Mouse (Mus musculus): ENCODE results near the gene Rad23b. TPM values are rescaled to one million over a fixed set of nuclear protein-coding genes. Genes with fewer than 3 reads are reported as not detected.
"Not testable (repeated sequence)": the region's sequence is repeated elsewhere in the genome, so short reads cannot be mapped to it uniquely, and the experiment has no call there.

Rad23b gene
- polyA plus RNA-seq, 1 experiment = 307 TPM

DNA sequence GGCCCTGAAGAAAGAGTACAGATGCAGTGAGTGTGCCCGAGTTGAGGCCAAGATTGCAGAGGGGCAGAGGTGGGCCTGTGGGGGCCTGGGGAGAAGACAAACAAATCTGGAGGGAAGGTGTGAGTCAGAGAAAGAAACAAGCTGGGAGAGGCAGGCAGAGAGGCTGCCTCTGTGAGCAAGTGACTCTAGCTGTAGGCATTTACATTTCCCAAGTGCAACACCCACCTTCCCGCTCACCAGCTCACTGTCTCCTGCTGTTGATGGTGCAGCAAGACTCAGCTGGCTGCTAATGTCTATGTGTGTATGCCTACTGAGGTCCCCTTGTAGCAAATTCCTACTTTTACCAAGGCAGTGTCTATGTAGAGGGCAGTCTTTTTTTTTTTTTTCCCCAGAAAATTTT, 58.2 kb downstream of the Rad23b start:
- H3K9ac ChIP-seq (ENCODE audit: low read depth, poor library complexity, severe bottlenecking) = no peak overlapping the region
- no peak overlapping the region for H3K27ac ChIP-seq (ENCODE audit: insufficient read depth, low read length)
- TF ChIP-seq CTCF (IDR thresholded peaks at IDR 0.05; ENCODE audit: low read depth, low read length) (no peak), EP300 (IDR thresholded peaks at IDR 0.05; ENCODE audit: insufficient read depth, low read depth, low read length) (no peak), POLR2A (IDR thresholded peaks at IDR 0.05; ENCODE audit: insufficient read depth, low read length) (no peak)
- H3K36me3 ChIP-seq (ENCODE audit: control insufficient read depth, insufficient read depth, low read length, poor library complexity, severe bottlenecking) = no peaks in the 10 kb centered on the region
- H3K4me3 ChIP-seq (ENCODE audit: low read depth, low read length) = no peak overlapping the region
- no peaks in the 10 kb centered on the region for H3K9me3 ChIP-seq (replicated peaks; ENCODE audit: control insufficient read depth, insufficient read depth, low read length, poor library complexity, severe bottlenecking)
- H3K4me1 ChIP-seq (ENCODE audit: control insufficient read depth, insufficient read depth, low read length) = no peaks in the 10 kb centered on the region
- H3K27me3 ChIP-seq (ENCODE audit: control insufficient read depth, insufficient read depth, low read length, poor library complexity, severe bottlenecking) = no peaks in the 10 kb centered on the region

GRCm38 (mm10) chr4:55409025-55409424, 59.2 kb downstream of the Rad23b start:
- no peaks in the 10 kb centered on the region for H3K4me1 ChIP-seq (ENCODE audit: control insufficient read depth, insufficient read depth, low read length)
- no peaks in the 10 kb centered on the region for H3K36me3 ChIP-seq (ENCODE audit: control insufficient read depth, insufficient read depth, low read length, poor library complexity, severe bottlenecking)
- H3K27me3 ChIP-seq (ENCODE audit: control insufficient read depth, insufficient read depth, low read length, poor library complexity, severe bottlenecking) = no peaks in the 10 kb centered on the region
- H3K9me3 ChIP-seq (replicated peaks; ENCODE audit: control insufficient read depth, insufficient read depth, low read length, poor library complexity, severe bottlenecking) = no peaks in the 10 kb centered on the region
- H3K27ac ChIP-seq (ENCODE audit: insufficient read depth, low read length) = no peak overlapping the region
- no peak overlapping the region for H3K4me3 ChIP-seq (ENCODE audit: low read depth, low read length)
- H3K9ac ChIP-seq (ENCODE audit: low read depth, poor library complexity, severe bottlenecking) = no peak overlapping the region
- TF ChIP-seq CTCF (IDR thresholded peaks at IDR 0.05; ENCODE audit: low read depth, low read length) (peak; percentile 35), POLR2A (IDR thresholded peaks at IDR 0.05; ENCODE audit: insufficient read depth, low read length) (no peak)

GRCm38 (mm10) chr4:55409578-55410224, 59.9 kb downstream of the Rad23b start:
- not testable (repeated sequence) for H3K9me3 ChIP-seq (replicated peaks; ENCODE audit: control insufficient read depth, insufficient read depth, low read length, poor library complexity, severe bottlenecking); H3K9ac ChIP-seq (ENCODE audit: low read depth, poor library complexity, severe bottlenecking); H3K4me1 ChIP-seq (ENCODE audit: control insufficient read depth, insufficient read depth, low read length); H3K4me3 ChIP-seq (ENCODE audit: low read depth, low read length); H3K36me3 ChIP-seq (ENCODE audit: control insufficient read depth, insufficient read depth, low read length, poor library complexity, severe bottlenecking); H3K27me3 ChIP-seq (ENCODE audit: control insufficient read depth, insufficient read depth, low read length, poor library complexity, severe bottlenecking); H3K27ac ChIP-seq (ENCODE audit: insufficient read depth, low read length)

- Histone ChIP-seq H3K27me3 (ENCODE audit: control insufficient read depth, insufficient read depth, low read length, poor library complexity, severe bottlenecking) (no peaks in the 10 kb centered on the region), H3K4me1 (ENCODE audit: control insufficient read depth, insufficient read depth, low read length) (no peaks in the 10 kb centered on the region), H3K4me3 (ENCODE audit: low read depth, low read length) (no peak overlapping the region), H3K9ac (ENCODE audit: low read depth, poor library complexity, severe bottlenecking) (no peak overlapping the region), H3K9me3 (replicated peaks; ENCODE audit: control insufficient read depth, insufficient read depth, low read length, poor library complexity, severe bottlenecking) (0 out of 2 replicates have a peak, but pooled peaks cover 3% of the 10 kb centered on the region), H3K27ac (ENCODE audit: insufficient read depth, low read length) (no peak overlapping the region), H3K36me3 (ENCODE audit: control insufficient read depth, insufficient read depth, low read length, poor library complexity, severe bottlenecking) (no peaks in the 10 kb centered on the region)
- TF ChIP-seq CTCF (IDR thresholded peaks at IDR 0.05; ENCODE audit: low read depth, low read length) = no peak
- no peak for TF ChIP-seq POLR2A (IDR thresholded peaks at IDR 0.05; ENCODE audit: insufficient read depth, low read length)
- no peak for TF ChIP-seq EP300 (IDR thresholded peaks at IDR 0.05; ENCODE audit: insufficient read depth, low read depth, low read length)
These were observed 66.0 kb downstream of the Rad23b start for GRCm38 (mm10) chr4:55415864-55416263.

GRCm38 (mm10) chr4:55426250-55426649, 76.4 kb downstream of the Rad23b start:
- TF ChIP-seq CTCF (IDR thresholded peaks at IDR 0.05; ENCODE audit: low read depth, low read length) = no peak
- Histone ChIP-seq H3K4me1 (ENCODE audit: control insufficient read depth, insufficient read depth, low read length) (no peaks in the 10 kb centered on the region), H3K36me3 (ENCODE audit: control insufficient read depth, insufficient read depth, low read length, poor library complexity, severe bottlenecking) (no peaks in the 10 kb centered on the region), H3K27ac (ENCODE audit: insufficient read depth, low read length) (no peak overlapping the region), H3K9me3 (replicated peaks; ENCODE audit: control insufficient read depth, insufficient read depth, low read length, poor library complexity, severe bottlenecking) (no peaks in the 10 kb centered on the region), H3K4me3 (ENCODE audit: low read depth, low read length) (no peak overlapping the region), H3K27me3 (ENCODE audit: control insufficient read depth, insufficient read depth, low read length, poor library complexity, severe bottlenecking) (no peaks in the 10 kb centered on the region), H3K9ac (ENCODE audit: low read depth, poor library complexity, severe bottlenecking) (no peak overlapping the region)

Other genes with a start within 250 kb of the Rad23b start
- gene Klf4, start 182.4 kb downstream of the Rad23b start, polyA plus RNA-seq (2011; ENCODE audit: insufficient read depth, insufficient read length, low read depth, missing spikeins) = 59.2 and 63.3 TPM in 2 replicates